Mouse (Mus musculus) limb, embryonic 10.5 days (tissue): Measurements from ENCODE around the gene 4931406P16Rik. TPM values are rescaled to one million over a fixed set of nuclear protein-coding genes. Genes with fewer than 3 reads are reported as not detected.

Source experiments
- DNase-seq: peaks from one replicate; pipeline ENCODE4 v3.0.0-alpha.2; 2017; ENCODE audit warnings: low spot score
- H3K27ac ChIP-seq: fragments of 300-500 bp; sonication (generic); 2 replicates; pipeline ENCODE4 v1.5.1; 2016; ENCODE audit warnings: mild to moderate bottlenecking
- H3K27me3 ChIP-seq: fragments of 300-500 bp; sonication (generic); 2 replicates; pipeline ENCODE4 v1.6.1; 2016; ENCODE audit warnings: low read depth, mild to moderate bottlenecking; ENCODE audit not compliant: poor library complexity, severe bottlenecking
- H3K36me3 ChIP-seq: fragments of 300-500 bp; sonication (generic); 2 replicates; pipeline ENCODE4 v1.6.1; 2016; ENCODE audit warnings: mild to moderate bottlenecking, moderate library complexity
- H3K4me1 ChIP-seq: fragments of 300-500 bp; sonication (generic); 2 replicates; pipeline ENCODE4 v1.6.1; 2016
- H3K4me3 ChIP-seq: fragments of 300-500 bp; sonication (generic); 2 replicates; pipeline ENCODE4 v1.5.1; 2016; ENCODE audit warnings: mild to moderate bottlenecking, moderate library complexity
- H3K9me3 ChIP-seq: fragments of 300-500 bp; sonication (generic); replicated peaks from 2 replicates; pipeline ENCODE4 v1.6.1; 2016; ENCODE audit warnings: mild to moderate bottlenecking
- WGBS: fragments of 180-500 bp; shearing (Covaris S2); methylation state at CpG from one replicate; pipeline ENCODE4 v1.1.7; 2016; 5-methylcytosine and 5-hydroxymethylcytosine counted together
- polyA plus RNA-seq: library from polyadenylated mRNA; unstranded; fragments of >200 nt; fragmentation: Nextera tagmentation; extraction: Ambion mirVana; gene quantifications from 2 replicates; pipeline ENCODE4 v1.2.1, GENCODE M21; 2016

Gene 4931406P16Rik
- polyA plus RNA-seq, 1 experiment from 2014 or later = 27.2 TPM

DNA sequence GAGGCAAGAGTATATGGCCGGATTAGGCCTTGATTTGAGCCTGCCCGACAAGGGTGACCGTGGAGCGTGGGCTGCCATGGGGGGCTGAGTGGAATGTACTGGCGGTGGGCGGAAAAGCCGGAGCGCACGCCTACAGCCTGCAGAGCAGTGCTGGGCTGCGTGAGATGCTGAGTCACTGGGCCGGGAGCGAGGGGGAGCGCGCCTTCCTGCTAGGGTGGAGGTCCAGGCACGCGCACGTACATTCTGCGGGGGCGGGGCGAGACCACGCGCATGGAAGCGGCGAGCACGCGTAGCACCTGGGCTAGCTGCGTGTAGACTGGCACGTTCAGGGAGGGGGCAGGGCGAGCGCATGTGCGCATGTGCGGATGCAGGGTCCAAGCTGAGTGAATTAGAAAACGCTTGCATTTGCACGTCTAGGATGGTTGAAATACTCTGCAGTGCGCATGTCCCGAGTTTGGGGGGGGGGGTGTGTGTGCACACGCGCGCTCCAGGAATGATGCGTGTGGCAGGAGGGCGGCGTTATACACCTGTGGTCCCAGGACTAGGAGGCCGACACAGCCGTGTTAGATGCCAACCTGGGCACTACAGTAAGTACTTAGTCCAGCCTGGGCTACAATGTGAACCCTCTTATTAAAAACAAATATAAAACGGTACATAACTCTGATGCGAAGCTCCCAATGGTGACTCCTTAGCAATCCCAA is 79.3 kb downstream of the 4931406P16Rik start:
- Histone ChIP-seq H3K27ac (peak overlapping the region; percentile 89), H3K9me3 (no peaks in the 10 kb centered on the region), H3K27me3 (no peaks in the 10 kb centered on the region), H3K36me3 (peaks cover 29% of the 10 kb centered on the region), H3K4me3 (peak overlapping the region; percentile 56), H3K4me1 (peaks cover 26% of the 10 kb centered on the region)
- WGBS = under 1% methylated on average over 46 of the region's 46 CpGs
- DNase-seq = peak; percentile 100

DNA sequence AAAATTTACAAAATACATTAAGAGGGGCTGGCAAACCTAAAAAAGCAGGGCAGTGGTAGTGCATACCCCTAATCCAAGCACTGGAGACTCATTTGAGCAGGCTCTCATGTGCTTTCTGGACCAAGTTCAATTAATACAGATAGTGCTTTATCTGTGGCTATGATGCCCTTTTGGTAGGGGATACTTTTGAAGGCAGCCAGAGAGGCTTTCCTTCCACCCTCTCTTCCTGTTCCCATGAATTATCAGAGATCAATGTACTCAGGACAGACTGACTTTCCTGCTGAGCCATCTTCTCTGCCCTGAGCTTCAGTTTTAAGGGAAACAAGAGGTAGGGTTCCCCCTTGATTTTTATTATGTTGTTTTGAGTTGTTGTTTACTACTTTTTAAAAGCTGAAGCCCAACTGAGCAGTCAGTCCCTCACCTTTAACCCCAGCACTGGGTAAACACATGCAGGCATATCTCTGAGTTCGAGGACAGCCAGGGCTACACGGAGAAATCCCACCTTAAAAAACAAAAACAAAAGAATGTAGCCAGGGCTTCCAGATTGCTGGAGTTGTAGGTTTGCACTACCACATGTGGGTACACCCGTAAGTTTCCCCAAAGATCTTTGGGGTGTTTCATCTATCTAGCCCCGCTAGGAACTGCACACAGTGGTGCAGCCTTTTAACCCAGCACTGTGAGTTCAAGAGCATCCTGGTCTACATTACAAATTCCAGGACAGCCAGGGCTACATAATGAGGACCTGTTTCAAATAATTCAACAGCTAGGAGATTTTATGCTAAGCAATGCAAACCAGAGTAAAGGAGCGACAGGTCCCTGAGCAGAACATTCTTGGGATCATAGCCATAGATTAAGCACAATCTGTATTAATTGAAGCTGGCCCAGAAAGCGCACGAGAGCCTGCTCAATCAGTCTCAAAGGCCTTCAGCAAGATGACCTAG is 80.3 kb downstream of the 4931406P16Rik start:
- H3K4me3 ChIP-seq = peak overlapping the region; percentile 56
- H3K9me3 ChIP-seq = no peaks in the 10 kb centered on the region
- no peak for DNase-seq
- H3K4me1 ChIP-seq = peaks cover 36% of the 10 kb centered on the region
- WGBS = 51% methylated on average over 7 of the region's 7 CpGs
- peaks cover 28% of the 10 kb centered on the region for H3K36me3 ChIP-seq
- H3K27ac ChIP-seq = peak overlapping the region; percentile 89
- H3K27me3 ChIP-seq = no peaks in the 10 kb centered on the region

DNA sequence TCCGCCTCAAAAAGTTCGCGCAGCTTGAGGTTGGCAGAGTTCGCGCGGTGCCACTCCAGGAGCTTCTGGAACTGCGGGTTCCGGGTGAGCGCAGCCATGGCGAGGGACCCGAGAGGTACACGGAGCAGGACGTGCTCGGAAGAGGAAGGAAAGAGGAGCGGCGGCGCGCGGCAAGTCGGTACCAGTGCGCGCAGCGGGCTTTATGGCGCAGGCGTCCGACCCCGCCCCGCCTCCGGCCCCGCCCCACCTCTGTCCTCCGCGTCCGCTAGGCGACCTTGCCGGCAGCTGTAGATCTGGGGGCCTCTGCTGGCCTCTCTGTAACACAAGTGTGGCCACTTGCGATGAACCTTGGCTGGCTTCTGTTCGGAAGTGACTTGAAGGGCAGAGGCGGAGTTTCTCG is 83.2 kb downstream of the 4931406P16Rik start, which contains the start of gene Gpi1:
TSS of gene Gpi1 (minus strand) at position 221 of the 400 bp plus-strand sequence.
- peaks cover 48% of the 10 kb centered on the region for H3K4me1 ChIP-seq
- DNase-seq = peak; percentile 93

GRCm38 (mm10) chr7:34229691-34230111 is 83.7 kb downstream of the 4931406P16Rik start:
- WGBS = under 1% methylated on average over 18 of the region's 19 CpGs
- H3K4me3 ChIP-seq = peak overlapping the region; percentile 83
- peaks cover 42% of the 10 kb centered on the region for H3K36me3 ChIP-seq
- peaks cover 44% of the 10 kb centered on the region for H3K4me1 ChIP-seq
- no peaks in the 10 kb centered on the region for H3K9me3 ChIP-seq
- H3K27ac ChIP-seq = peak overlapping the region; percentile 92
- H3K27me3 ChIP-seq = no peaks in the 10 kb centered on the region
- peak; percentile 72 for DNase-seq

More for the DNA sequence above, 83.2 kb downstream of the 4931406P16Rik start, which contains the start of gene Gpi1:
- Histone ChIP-seq H3K36me3 (peaks cover 38% of the 10 kb centered on the region), H3K27ac (peak within 1 kb of the TSS; percentile 92), H3K4me3 (peak within 1 kb of the TSS; percentile 83), H3K9me3 (no peaks in the 10 kb centered on the region), H3K27me3 (no peaks in the 10 kb centered on the region)
- WGBS = under 1% methylated on average over 35 of the region's 39 CpGs

- H3K27me3 ChIP-seq = no peaks in the 10 kb centered on the region
- DNase-seq = no peak
- H3K27ac ChIP-seq = peak overlapping the region; percentile 92
- peaks cover 43% of the 10 kb centered on the region for H3K4me1 ChIP-seq
- no peaks in the 10 kb centered on the region for H3K9me3 ChIP-seq
- peaks cover 48% of the 10 kb centered on the region for H3K36me3 ChIP-seq
- peak overlapping the region; percentile 83 for H3K4me3 ChIP-seq
- WGBS = 23% methylated on average over 5 of the region's 5 CpGs
These were observed 84.2 kb downstream of the 4931406P16Rik start for GRCm38 (mm10) chr7:34229153-34229552.

DNA sequence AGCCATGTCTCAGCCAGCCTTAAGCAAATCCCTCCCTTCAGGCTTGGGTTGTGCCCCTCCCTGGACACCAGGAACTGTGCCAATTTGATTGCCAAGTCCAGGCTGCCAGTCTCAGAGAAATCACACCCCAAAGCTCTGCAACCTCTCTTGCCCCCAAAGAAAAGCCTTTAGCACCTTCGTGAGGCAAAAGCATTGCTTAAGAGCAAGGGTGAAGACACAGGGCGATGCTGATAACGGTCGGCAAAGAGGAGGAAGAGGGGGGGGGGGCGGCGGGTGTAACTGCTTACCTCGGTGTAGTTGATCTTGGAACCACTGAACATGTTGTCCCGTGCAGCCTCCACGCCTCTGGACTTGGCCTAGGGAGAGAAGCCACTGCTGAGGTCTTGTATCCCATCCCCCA is 84.7 kb downstream of the 4931406P16Rik start:
- peak overlapping the region; percentile 83 for H3K4me3 ChIP-seq
- 62% methylated on average over 8 of the region's 9 CpGs for WGBS
- no peaks in the 10 kb centered on the region for H3K27me3 ChIP-seq
- no peaks in the 10 kb centered on the region for H3K9me3 ChIP-seq
- peaks cover 41% of the 10 kb centered on the region for H3K4me1 ChIP-seq
- H3K27ac ChIP-seq = no peak overlapping the region
- H3K36me3 ChIP-seq = peaks cover 53% of the 10 kb centered on the region
- DNase-seq = no peak

DNA sequence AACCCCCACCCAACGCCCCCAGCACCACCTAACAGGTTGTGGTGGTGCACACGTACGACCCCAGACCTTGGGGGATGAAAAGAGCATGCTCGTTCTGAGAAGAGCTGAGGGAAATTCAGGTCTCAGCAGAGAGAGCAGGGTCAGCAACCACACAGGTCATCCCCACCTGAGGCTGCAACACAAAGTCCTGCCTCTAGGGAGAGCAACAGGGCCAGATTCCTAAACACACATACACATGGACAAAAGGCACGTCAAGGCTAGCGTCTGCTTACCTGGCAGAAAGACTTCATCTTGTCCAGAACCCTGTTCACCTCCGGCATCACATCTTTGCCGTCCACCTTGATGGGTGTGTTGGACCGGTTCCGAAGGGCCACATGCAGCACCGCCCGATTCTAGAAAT is 86.5 kb downstream of the 4931406P16Rik start:
- 91% methylated on average over 12 of the region's 12 CpGs for WGBS
- no peaks in the 10 kb centered on the region for H3K27me3 ChIP-seq
- H3K9me3 ChIP-seq = no peaks in the 10 kb centered on the region
- H3K36me3 ChIP-seq = peaks cover 71% of the 10 kb centered on the region
- no peak for DNase-seq
- H3K4me3 ChIP-seq = no peak overlapping the region
- peaks cover 32% of the 10 kb centered on the region for H3K4me1 ChIP-seq
- no peak overlapping the region for H3K27ac ChIP-seq

DNA sequence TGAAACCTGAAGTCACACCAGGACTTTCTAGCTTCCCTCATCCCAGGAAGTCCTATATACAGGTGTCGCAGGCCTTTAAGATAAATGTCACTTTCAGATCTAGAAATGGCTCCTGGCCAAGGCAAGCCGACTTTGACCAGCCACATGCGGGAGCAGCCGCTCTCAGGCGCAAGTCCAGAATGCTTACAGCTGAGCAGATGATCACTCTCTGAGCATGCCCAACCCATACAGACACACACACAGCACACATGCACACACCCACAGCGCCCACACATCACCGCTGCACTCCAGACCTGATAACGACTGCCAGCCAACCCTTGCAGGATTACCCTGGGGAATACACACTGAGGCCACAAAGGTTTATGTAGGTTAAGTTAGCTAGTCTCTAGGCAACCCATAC is 87.3 kb downstream of the 4931406P16Rik start:
- Histone ChIP-seq H3K4me1 (peaks cover 32% of the 10 kb centered on the region), H3K4me3 (no peak overlapping the region), H3K27me3 (no peaks in the 10 kb centered on the region), H3K36me3 (peaks cover 78% of the 10 kb centered on the region), H3K9me3 (no peaks in the 10 kb centered on the region), H3K27ac (no peak overlapping the region)
- WGBS = 89% methylated on average over 8 of the region's 8 CpGs
- no peak for DNase-seq

DNA sequence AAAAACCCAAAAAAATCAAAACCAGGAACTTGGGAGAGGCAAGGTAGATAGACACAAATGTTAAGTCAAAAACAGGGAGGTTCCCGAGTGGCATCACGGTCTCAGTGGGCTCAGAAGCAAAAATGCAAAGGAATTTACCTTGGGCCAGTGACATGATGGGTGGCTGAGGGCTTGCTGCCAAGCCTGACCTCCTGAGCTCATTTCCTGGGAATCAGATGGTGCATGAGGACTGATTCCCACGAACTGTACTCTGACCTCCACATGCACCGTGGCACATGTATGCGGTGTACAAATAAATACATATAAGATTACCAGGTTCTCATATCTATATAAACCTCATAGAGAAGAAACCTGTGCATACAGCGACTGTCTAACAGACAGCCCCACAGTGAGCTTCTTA is 89.0 kb downstream of the 4931406P16Rik start:
- Histone ChIP-seq H3K9me3 (no peaks in the 10 kb centered on the region), H3K36me3 (peaks cover 96% of the 10 kb centered on the region), H3K4me3 (no peak overlapping the region), H3K4me1 (peaks cover 24% of the 10 kb centered on the region), H3K27me3 (no peaks in the 10 kb centered on the region), H3K27ac (no peak overlapping the region)
- DNase-seq = no peak
- 95% methylated on average over 6 of the region's 6 CpGs for WGBS

- 95% methylated on average over 10 of the region's 10 CpGs for WGBS
- Histone ChIP-seq H3K36me3 (peaks cover 100% of the 10 kb centered on the region), H3K27ac (no peak overlapping the region), H3K4me1 (peaks cover 5% of the 10 kb centered on the region; the same call in 1 of the 2 replicates), H3K4me3 (no peak overlapping the region), H3K27me3 (no peaks in the 10 kb centered on the region), H3K9me3 (no peaks in the 10 kb centered on the region)
- DNase-seq = no peak
These were observed 91.0 kb downstream of the 4931406P16Rik start for GRCm38 (mm10) chr7:34222340-34222739.

DNA sequence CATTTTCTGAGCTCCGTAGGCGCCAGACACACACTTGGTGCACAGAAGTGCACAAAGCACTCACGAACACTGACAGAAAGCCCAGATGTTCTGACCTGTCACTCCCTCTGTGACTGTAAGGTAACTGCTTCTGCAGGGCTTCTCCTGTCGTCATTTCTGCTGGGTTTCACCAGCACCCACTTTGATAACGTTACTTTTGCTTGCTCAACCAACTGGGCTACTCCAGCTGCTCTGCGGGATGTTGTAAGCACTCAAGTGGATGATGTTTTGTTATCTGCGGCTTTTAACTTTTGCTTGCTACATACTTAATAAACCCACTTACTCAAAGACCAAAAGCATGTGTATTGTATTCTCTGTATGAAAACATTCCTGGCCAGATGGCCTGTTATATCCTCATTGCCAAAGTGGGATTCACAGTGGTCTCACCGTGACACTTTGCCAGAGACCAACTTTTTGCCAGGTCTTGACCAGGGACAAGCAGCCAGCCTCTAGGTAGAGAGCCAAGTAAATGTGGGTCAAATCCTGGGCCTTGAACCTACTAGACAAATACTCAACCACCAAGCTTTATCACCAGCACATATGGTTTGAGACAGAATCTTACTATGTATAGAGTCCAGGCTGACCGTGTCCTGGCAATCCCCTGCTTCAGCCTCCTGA is 91.6 kb downstream of the 4931406P16Rik start:
- no peaks in the 10 kb centered on the region for H3K27me3 ChIP-seq
- H3K27ac ChIP-seq = no peak overlapping the region
- WGBS = 92% methylated on average over 9 of the region's 9 CpGs
- no peak for DNase-seq
- no peak overlapping the region for H3K4me3 ChIP-seq
- peaks cover 100% of the 10 kb centered on the region for H3K36me3 ChIP-seq
- H3K4me1 ChIP-seq = no peaks in the 10 kb centered on the region
- no peaks in the 10 kb centered on the region for H3K9me3 ChIP-seq

GRCm38 (mm10) chr7:34218496-34218895 is 94.9 kb downstream of the 4931406P16Rik start:
- WGBS = 79% methylated on average over 1 of the region's 1 CpGs
- no peak for DNase-seq
- H3K27me3 ChIP-seq = no peaks in the 10 kb centered on the region
- H3K4me3 ChIP-seq = no peak overlapping the region
- H3K27ac ChIP-seq = no peak overlapping the region
- H3K4me1 ChIP-seq = no peaks in the 10 kb centered on the region
- H3K9me3 ChIP-seq = no peaks in the 10 kb centered on the region
- H3K36me3 ChIP-seq = peaks cover 100% of the 10 kb centered on the region
